ENCODE assay signal across 10 mouse cellular contexts in the genomic region with DNA sequence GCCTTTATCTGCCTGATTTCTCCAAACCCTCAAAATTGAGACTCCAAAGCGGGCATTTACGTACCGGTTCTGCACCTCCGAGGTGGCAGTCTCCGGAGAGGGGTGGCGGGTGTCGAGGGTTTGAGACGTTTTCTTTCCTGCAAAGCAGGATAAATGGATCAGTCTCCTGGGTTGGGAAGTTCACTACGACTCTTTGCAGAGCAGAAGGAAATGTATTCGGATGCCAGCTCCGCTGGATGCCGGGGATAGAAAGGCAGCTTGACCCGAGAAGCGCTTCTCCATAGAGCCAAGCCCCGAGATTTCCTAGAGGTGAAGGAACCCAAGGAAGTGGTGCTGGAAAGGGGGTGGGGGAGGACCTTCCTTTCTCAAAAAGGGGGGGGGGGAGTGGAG. TPM values are rescaled to one million over a fixed set of nuclear protein-coding genes. Genes with fewer than 3 reads are reported as not detected.
DNase-seq lines count a peak whose midpoint lies in the region; ATAC-seq lines count a peak whose summit lies in the region.
"Had no signal": no experiment of that assay in that cellular context is flagged by ENCODE, and none has a peak within 500 bp of the region (broad histone marks: within the 10 kb centered on the region; RNA-seq: fewer than 3 reads in every experiment).

No protein-coding gene starts in this region.

- H3K4me1 ChIP-seq in heart, embryonic 13.5 days: peaks cover 16% of the 10 kb centered on the region
- H3K4me1 ChIP-seq in forebrain, embryonic 10.5 days: peaks cover 21% of the 10 kb centered on the region
- no peaks in the 10 kb centered on the region for H3K4me1 ChIP-seq in liver, embryonic 13.5 days (replicated peaks)

- H3K9me3 ChIP-seq in heart, embryonic 13.5 days: no peaks in the 10 kb centered on the region
- no peaks in the 10 kb centered on the region for H3K9me3 ChIP-seq in forebrain, embryonic 10.5 days
- H3K9me3 ChIP-seq in liver, embryonic 13.5 days (replicated peaks): 0 out of 2 replicates have a peak, but pooled peaks cover under 1% of the 10 kb centered on the region

- no peaks in the 10 kb centered on the region for H3K36me3 ChIP-seq in heart, embryonic 13.5 days
- H3K36me3 ChIP-seq in forebrain, embryonic 10.5 days (replicated peaks): no peaks in the 10 kb centered on the region
- no peaks in the 10 kb centered on the region for H3K36me3 ChIP-seq in liver, embryonic 13.5 days

- no peak overlapping the region for H3K27ac ChIP-seq in heart, embryonic 13.5 days (replicated peaks)
- H3K27ac ChIP-seq in forebrain, embryonic 10.5 days: no peak overlapping the region
- no peak overlapping the region for H3K27ac ChIP-seq in liver, embryonic 13.5 days

- peak overlapping the region; percentile 58 for H3K4me3 ChIP-seq in heart, embryonic 13.5 days
- H3K4me3 ChIP-seq in forebrain, embryonic 10.5 days: peak overlapping the region; percentile 63
- 0 out of 2 replicates have a peak overlapping the region, but pooled peaks have one; percentile 19 for H3K4me3 ChIP-seq in liver, embryonic 13.5 days (replicated peaks)
- H3K4me3 ChIP-seq: erythroblast, embryonic 14.5 days had no signal

- no peak for ATAC-seq in heart, embryonic 13.5 days (ENCODE audit: extremely low read depth, insufficient number of reproducible peaks, low FRiP score, low TSS enrichment)
- ATAC-seq in liver, embryonic 13.5 days (ENCODE audit: low read depth): no peak
- no peak for ATAC-seq in erythroblast, adult 5-6 weeks (replicated peaks; ENCODE audit: low FRiP score, poor library complexity, severe bottlenecking)

- no peak for DNase-seq in heart, adult 9 months (ENCODE audit: low spot score in 2 of 2)
- peak; percentile 51 for DNase-seq in ES-CJ7 (ENCODE audit: low read depth, low spot score)
- DNase-seq in forebrain, embryonic 10.5 days (ENCODE audit: extremely low spot score, low spot score): peak; percentile 46
- no peak for DNase-seq in liver, embryonic 13.5 days
- no peak for DNase-seq in adipocyte (ENCODE audit: low spot score)
- DNase-seq in thymus, postnatal 10 days (ENCODE audit: low spot score in 2 of 2): no peak

- peak overlapping the region; percentile 44; the same call in 1 of the 2 replicates for H3K9ac ChIP-seq in heart, embryonic 13.5 days
- H3K9ac ChIP-seq in liver, embryonic 13.5 days: no peak overlapping the region

- H3K27me3 ChIP-seq in heart, embryonic 13.5 days (replicated peaks): peaks cover 63% of the 10 kb centered on the region
- H3K27me3 ChIP-seq in forebrain, embryonic 10.5 days (ENCODE audit: poor library complexity, severe bottlenecking): peaks cover 50% of the 10 kb centered on the region
- H3K27me3 ChIP-seq in liver, embryonic 13.5 days: peaks cover 33% of the 10 kb centered on the region
- H3K27me3 ChIP-seq: CH12.LX had no signal

- H3K4me2 ChIP-seq in heart, embryonic 13.5 days: peak overlapping the region; percentile 94
- peak overlapping the region; percentile 40 for H3K4me2 ChIP-seq in liver, embryonic 13.5 days

- under 1% methylated on average over 15 of the region's 15 CpGs for WGBS in heart, embryonic 13.5 days
- under 1% methylated on average over 15 of the region's 15 CpGs for WGBS in forebrain, embryonic 10.5 days
- WGBS in liver, embryonic 13.5 days (ENCODE audit: insufficient replicate concordance): 3% methylated on average over 15 of the region's 15 CpGs

RNA-seq across cellular contexts. Expression of gene Grin2b, which starts 0.5 kb away (rescaled TPM):
- 0.03 and 0.05 TPM in 2 replicates for polyA plus RNA-seq in heart, embryonic 13.5 days (2015; fragmentation: Nextera tagmentation; extraction: Ambion mirVana)
- polyA plus RNA-seq in forebrain, embryonic 10.5 days (2016; fragmentation: Nextera tagmentation; extraction: Ambion mirVana): 0.31 TPM in 1 of 2 replicates, not detected in the other
- polyA plus RNA-seq in liver, embryonic 13.5 days (2015; fragmentation: Nextera tagmentation; extraction: Ambion mirVana): 0.21 TPM in 1 of 2 replicates, not detected in the other
- not detected in 2 replicates for total RNA-seq in erythroblast, adult 5-6 weeks (2015; ENCODE audit: low replicate concordance)
- not detected in 2 replicates for total RNA-seq in erythroblast, adult 5-6 weeks (2017; ENCODE audit: low replicate concordance)
- total RNA-seq: CH12.LX had no signal
- polyA plus RNA-seq: erythroblast, embryonic 14.5 days had no signal

Comparison
In these comparisons a context has a peak if more than half of its experiments do, and no peak if none do; other contexts are left out.
1. DNase-seq: peak in ES-CJ7 (single experiment) and forebrain, embryonic 10.5 days (single experiment); none in heart, adult 9 months (0 of 2), liver, embryonic 13.5 days (single experiment), adipocyte (single experiment) and thymus, postnatal 10 days (0 of 2).
2. Peak in every context shown above with its lines, with median percentiles within 50 percentile points of each other: H3K4me3 ChIP-seq.